21 mouse cellular contexts compared by ENCODE assay signal in the genomic region with DNA sequence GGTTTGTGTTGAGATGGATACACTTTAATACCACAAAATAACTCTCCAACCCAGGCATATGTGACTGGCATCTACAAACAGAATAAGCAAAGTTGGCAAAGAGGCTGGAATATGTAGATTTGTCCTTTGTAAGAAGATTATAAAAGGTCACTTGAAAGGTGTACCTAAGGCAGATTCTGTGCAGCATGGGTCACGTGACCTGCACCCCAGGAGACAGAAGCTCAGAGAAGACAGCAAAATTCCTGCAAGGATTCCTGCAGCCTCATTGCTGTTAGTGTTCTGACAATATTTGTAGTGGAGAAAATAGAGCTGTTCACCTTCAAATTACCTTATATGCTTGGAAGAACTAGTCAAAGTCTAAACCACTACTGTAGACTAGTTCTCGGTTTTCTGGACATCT.
DNase-seq lines count a peak whose midpoint lies in the region; TF ChIP-seq lines count a peak whose summit lies in the region.
"Had no signal": no experiment of that assay in that cellular context is flagged by ENCODE, and none has a peak within 500 bp of the region (broad histone marks: within the 10 kb centered on the region; RNA-seq: fewer than 3 reads in every experiment).

No protein-coding gene starts in this region.

- TF ChIP-seq CTCF in C2C12 (IDR thresholded peaks at IDR 0.05; ENCODE audit: control insufficient read depth, insufficient read depth, insufficient read length) (no peak), MEL (IDR thresholded peaks at IDR 0.05 in 2 of 3, conservative IDR thresholded peaks at IDR 0.05 in 1 of 3; ENCODE audit: control insufficient read depth in 1 of 3, insufficient read depth in 1 of 3, low read depth in 2 of 3, low read length in 3 of 3, poor library complexity in 1 of 3, severe bottlenecking in 1 of 3) (no peak)

- TF ChIP-seq POLR2A in MEL (IDR thresholded peaks at IDR 0.05; ENCODE audit: control insufficient read depth in 1 of 2, insufficient read depth in 1 of 2, low read depth in 1 of 2, low read length in 2 of 2, poor library complexity in 1 of 2) (no peak), myocyte (IDR thresholded peaks at IDR 0.05; ENCODE audit: insufficient read length, low read depth) (no peak)

- no peak overlapping the region for H3K4me2 ChIP-seq in myocyte (ENCODE audit: low read depth)

- H3K27ac ChIP-seq in MEL (ENCODE audit: control insufficient read depth, low read depth, low read length): no peak overlapping the region

- H3K36me3 ChIP-seq in C2C12 (ENCODE audit: control insufficient read depth, insufficient read depth) (no peaks in the 10 kb centered on the region), MEL (ENCODE audit: control insufficient read depth in 1 of 2, insufficient read depth in 2 of 2, low read length in 2 of 2) (no peaks in the 10 kb centered on the region; a peak in 1 of 4 replicates), myocyte (ENCODE audit: control insufficient read depth, insufficient read depth) (no peaks in the 10 kb centered on the region)
- H3K36me3 ChIP-seq: G1E had no signal

- H3K9me3 ChIP-seq in MEL (replicated peaks; ENCODE audit: insufficient read depth, low read length): no peaks in the 10 kb centered on the region
- H3K9me3 ChIP-seq: G1E had no signal

- no peak for TF ChIP-seq EP300 in MEL (IDR thresholded peaks at IDR 0.05; ENCODE audit: low read depth in 1 of 2, low read length in 2 of 2)

- 0 out of 4 replicates have a peak, but pooled peaks cover 0 to 2% of the 10 kb centered on the region in 2 experiments for H3K4me1 ChIP-seq in MEL (ENCODE audit: control insufficient read depth in 1 of 2, insufficient read depth in 2 of 2, low read length in 2 of 2)

- no peak overlapping the region for H3K4me3 ChIP-seq in C2C12 (ENCODE audit: insufficient read depth, poor library complexity, severe bottlenecking)
- no peak overlapping the region for H3K4me3 ChIP-seq in MEL (ENCODE audit: control insufficient read depth in 1 of 2, insufficient read depth in 1 of 2, low read depth in 2 of 2, low read length in 2 of 2)
- H3K4me3 ChIP-seq in myocyte: no peak overlapping the region

- no peak overlapping the region for H3K9ac ChIP-seq in MEL (ENCODE audit: control insufficient read depth, low read depth, low read length, poor library complexity, severe bottlenecking)

- no peak for TF ChIP-seq RAD21 in MEL (IDR thresholded peaks at IDR 0.05; ENCODE audit: low read depth, low read length)

- no peak for DNase-seq in MEL (ENCODE audit: low read depth, low spot score)
- DNase-seq in cerebellum, postnatal 4 days (ENCODE audit: low spot score in 2 of 2): no peak
- DNase-seq in ovary, postnatal 36 days (ENCODE audit: low spot score): no peak
- no peak for DNase-seq in layer of hippocampus, adult 8-10 months (ENCODE audit: low spot score in 2 of 2)
- DNase-seq: adrenal gland, adult 2 months; adrenal gland, adult 8-10 months; adrenal gland, postnatal 10 days; adrenal gland, postnatal 14 days; adrenal gland, postnatal 25 days; adrenal gland, postnatal 36 days; B cell, adult 2 months; cerebellum, adult 11 months; cerebellum, adult 11-12 months; cerebellum, adult 18-20 months; cerebellum, adult 2 months; cerebellum, adult 8-10 months had no signal

- no peaks in the 10 kb centered on the region for H3K27me3 ChIP-seq in C2C12 (ENCODE audit: control insufficient read depth, insufficient read depth, insufficient read length)
- H3K27me3 ChIP-seq in MEL (ENCODE audit: control insufficient read depth in 1 of 2, insufficient read depth in 2 of 2, low read length in 2 of 2): no peaks in the 10 kb centered on the region
- no peaks in the 10 kb centered on the region for H3K27me3 ChIP-seq in myocyte (ENCODE audit: control insufficient read depth, insufficient read depth, insufficient read length)
- H3K27me3 ChIP-seq: CH12.LX, Patski had no signal

- H3K79me3 ChIP-seq in C2C12 (ENCODE audit: low read depth): no peaks in the 10 kb centered on the region

- H3ac ChIP-seq in C2C12 (ENCODE audit: control insufficient read depth, insufficient read length, low read depth): no peak overlapping the region
- no peak overlapping the region for H3ac ChIP-seq in myocyte (ENCODE audit: control insufficient read depth, insufficient read length)

- H3K79me2 ChIP-seq in C2C12 (ENCODE audit: control insufficient read depth, insufficient read depth) (no peaks in the 10 kb centered on the region), MEL (ENCODE audit: control insufficient read depth, insufficient read depth, low read length, poor library complexity) (no peaks in the 10 kb centered on the region), myocyte (ENCODE audit: control insufficient read depth, insufficient read depth) (no peaks in the 10 kb centered on the region)

TF ChIP-seq in C2C12, 6 proteins besides CTCF, POLR2A, EP300 and RAD21:
- TF ChIP-seq MYOD1 (IDR thresholded peaks at IDR 0.05; ENCODE audit: control insufficient read depth, insufficient read length, low read depth) (no peak), USF1 (IDR thresholded peaks at IDR 0.05; ENCODE audit: low read depth) (peak; percentile 56)

TF ChIP-seq in MEL, 35 proteins besides CTCF, POLR2A, EP300 and RAD21:
- TF ChIP-seq SIN3A (IDR thresholded peaks at IDR 0.05; ENCODE audit: low read length): no peak
- TF ChIP-seq USF1 (IDR thresholded peaks at IDR 0.05; ENCODE audit: low read depth, low read length): peak; percentile 53; the same call in 1 of the 2 replicates
TF ChIP-seq in MEL: peak in this region for 1.

TF ChIP-seq in myocyte, 11 proteins besides CTCF, POLR2A, EP300 and RAD21:
- no peak for TF ChIP-seq TCF12 (IDR thresholded peaks at IDR 0.05; ENCODE audit: insufficient read depth, poor library complexity, severe bottlenecking)
- no peak for TF ChIP-seq MYOD1 (IDR thresholded peaks at IDR 0.05; ENCODE audit: control insufficient read depth in 1 of 3, insufficient read length in 2 of 3, low read depth in 2 of 3)
- no peak for TF ChIP-seq POLR2AphosphoS2 (IDR thresholded peaks at IDR 0.05; ENCODE audit: insufficient read length, low read depth)
- TF ChIP-seq USF1 (IDR thresholded peaks at IDR 0.05; ENCODE audit: low read depth): peak; percentile 46
- no peak for TF ChIP-seq TCF3 (IDR thresholded peaks at IDR 0.05; ENCODE audit: insufficient read length, low read depth)
- no peak for TF ChIP-seq CEBPB (IDR thresholded peaks at IDR 0.05; ENCODE audit: insufficient read depth, poor library complexity, severe bottlenecking)
- no peak for TF ChIP-seq SRF (IDR thresholded peaks at IDR 0.05; ENCODE audit: control insufficient read depth, insufficient read length, low read depth)
- no peak for TF ChIP-seq REST (IDR thresholded peaks at IDR 0.05; ENCODE audit: insufficient read depth, insufficient read length)
